Mouse (Mus musculus) intestine, embryonic 15.5 days (tissue): ENCODE results near the gene Il19. TPM values are rescaled to one million over a fixed set of nuclear protein-coding genes. Genes with fewer than 3 reads are reported as not detected.

Source experiments
- ATAC-seq: fragments of 200-750 bp; cut with Nextera tagmentation; 2 replicates; pipeline ENCODE4 v1.8.0; 2017; ENCODE audit warnings: moderate TSS enrichment, moderate library complexity
- H3K27ac ChIP-seq: fragments of 300-500 bp; sonication (generic); 2 replicates; pipeline ENCODE4 v1.5.1; 2015; ENCODE audit warnings: mild to moderate bottlenecking, inconsistent platforms
- H3K27me3 ChIP-seq: fragments of 300-500 bp; sonication (generic); replicated peaks from 2 replicates; pipeline ENCODE4 v1.6.1; 2015; ENCODE audit warnings: inconsistent platforms
- H3K36me3 ChIP-seq: fragments of 300-500 bp; sonication (generic); 2 replicates; pipeline ENCODE4 v1.6.1; 2015; ENCODE audit warnings: inconsistent platforms
- H3K4me1 ChIP-seq: fragments of 300-500 bp; sonication (generic); replicated peaks from 2 replicates; pipeline ENCODE4 v1.6.1; 2015; ENCODE audit warnings: inconsistent platforms
- H3K4me2 ChIP-seq: fragments of 300-500 bp; sonication (generic); replicated peaks from 2 replicates; pipeline ENCODE4 v1.6.1; 2015; ENCODE audit warnings: mild to moderate bottlenecking, inconsistent platforms
- H3K4me3 ChIP-seq: fragments of 300-500 bp; sonication (generic); replicated peaks from 2 replicates; pipeline ENCODE4 v1.5.1; 2015; ENCODE audit warnings: inconsistent platforms
- H3K9ac ChIP-seq: fragments of 300-500 bp; sonication (generic); 2 replicates; pipeline ENCODE4 v1.6.1; 2015; ENCODE audit warnings: inconsistent platforms
- H3K9me3 ChIP-seq: fragments of 300-500 bp; sonication (generic); 2 replicates; pipeline ENCODE4 v1.6.1; 2016; ENCODE audit warnings: inconsistent platforms
- WGBS: fragments of 180-500 bp; shearing (Covaris S2); methylation state at CpG from one replicate; pipeline ENCODE4 v1.1.7; 2015; 5-methylcytosine and 5-hydroxymethylcytosine counted together
- polyA plus RNA-seq: library from polyadenylated mRNA; unstranded; fragments of >200 nt; fragmentation: Nextera tagmentation; extraction: Ambion mirVana; gene quantifications from 2 replicates; pipeline ENCODE4 v1.2.1, GENCODE M21; 2015

Gene Il19
- polyA plus RNA-seq, result 0.20 and 0.33 TPM in 2 replicates

- H3K9me3 ChIP-seq, result no peaks in the 10 kb centered on the region
- 45% methylated on average over 4 of the region's 4 CpGs for WGBS
- H3K36me3 ChIP-seq, result no peaks in the 10 kb centered on the region
- H3K9ac ChIP-seq, result no peak within 1 kb of the TSS
- H3K4me3 ChIP-seq, result no peak within 1 kb of the TSS
- no peaks in the 10 kb centered on the region for H3K4me1 ChIP-seq
- H3K27ac ChIP-seq, result no peak within 1 kb of the TSS
- ATAC-seq, result no peak
- no peak within 1 kb of the TSS for H3K4me2 ChIP-seq
- H3K27me3 ChIP-seq, result no peaks in the 10 kb centered on the region
Observed at GRCm38 (mm10) chr1:130940065-130940687, at the start of gene Il19. TSS of gene Il19 (minus strand) at chr1:130940115.

GRCm38 (mm10) chr1:130989331-130989730 lies 49.4 kb upstream of the Il19 start:
- Histone ChIP-seq H3K4me1 (no peaks in the 10 kb centered on the region), H3K27me3 (no peaks in the 10 kb centered on the region), H3K4me2 (no peak overlapping the region), H3K9ac (no peak overlapping the region), H3K9me3 (no peaks in the 10 kb centered on the region), H3K4me3 (no peak overlapping the region), H3K36me3 (no peaks in the 10 kb centered on the region), H3K27ac (no peak overlapping the region)
- WGBS, result 73% methylated on average over 3 of the region's 3 CpGs
- ATAC-seq, result no peak

- ATAC-seq, result no peak
- Histone ChIP-seq H3K36me3 (no peaks in the 10 kb centered on the region), H3K27ac (no peak overlapping the region), H3K4me2 (no peak overlapping the region), H3K27me3 (no peaks in the 10 kb centered on the region), H3K9ac (no peak overlapping the region), H3K4me1 (no peaks in the 10 kb centered on the region), H3K4me3 (no peak overlapping the region), H3K9me3 (no peaks in the 10 kb centered on the region)
Observed at GRCm38 (mm10) chr1:130987418-130987817, 47.5 kb upstream of the Il19 start.

- ATAC-seq, result no peak
- H3K4me1 ChIP-seq, result no peaks in the 10 kb centered on the region
- no peak overlapping the region for H3K9ac ChIP-seq
- no peak overlapping the region for H3K4me3 ChIP-seq
- H3K27me3 ChIP-seq, result no peaks in the 10 kb centered on the region
- no peak overlapping the region for H3K27ac ChIP-seq
- no peaks in the 10 kb centered on the region for H3K9me3 ChIP-seq
- no peak overlapping the region for H3K4me2 ChIP-seq
- no peaks in the 10 kb centered on the region for H3K36me3 ChIP-seq
- WGBS, result 89% methylated on average over 5 of the region's 5 CpGs
Observed at GRCm38 (mm10) chr1:130987001-130987400, 47.1 kb upstream of the Il19 start.

DNA sequence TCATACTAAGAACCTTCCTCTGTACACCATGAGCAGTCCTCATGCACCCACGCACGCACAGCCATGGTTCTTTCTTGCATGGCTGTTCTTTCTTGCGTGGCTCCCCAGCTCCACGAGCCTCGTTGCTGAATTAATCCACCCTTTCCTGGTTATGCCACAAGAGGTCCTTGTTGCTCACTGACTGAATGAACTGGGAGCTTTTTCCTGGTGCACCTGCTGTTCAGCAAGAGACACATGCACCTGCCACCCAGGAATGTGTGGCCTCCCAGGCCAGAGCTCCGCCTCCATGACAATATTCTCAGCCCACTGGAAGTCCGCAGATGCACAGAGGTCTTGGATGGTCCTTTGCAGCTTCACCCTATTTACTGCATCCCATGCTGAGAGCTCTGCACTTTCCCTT lies 44.5 kb upstream of the Il19 start:
- H3K27ac ChIP-seq, result no peak overlapping the region
- H3K36me3 ChIP-seq, result no peaks in the 10 kb centered on the region
- H3K4me2 ChIP-seq, result no peak overlapping the region
- 54% methylated on average over 7 of the region's 7 CpGs for WGBS
- ATAC-seq, result peak; percentile 63
- H3K9ac ChIP-seq, result no peak overlapping the region
- no peak overlapping the region for H3K4me3 ChIP-seq
- H3K27me3 ChIP-seq, result no peaks in the 10 kb centered on the region
- H3K4me1 ChIP-seq, result no peaks in the 10 kb centered on the region
- H3K9me3 ChIP-seq, result no peaks in the 10 kb centered on the region

- peak; percentile 51; the same call in 1 of the 2 replicates for ATAC-seq
- WGBS, result 56% methylated on average over 1 of the region's 1 CpGs
- Histone ChIP-seq H3K27ac (no peak overlapping the region), H3K9ac (no peak overlapping the region), H3K27me3 (no peaks in the 10 kb centered on the region), H3K36me3 (no peaks in the 10 kb centered on the region), H3K9me3 (no peaks in the 10 kb centered on the region), H3K4me2 (no peak overlapping the region), H3K4me1 (no peaks in the 10 kb centered on the region), H3K4me3 (no peak overlapping the region)
Observed at GRCm38 (mm10) chr1:130979455-130979854, 39.5 kb upstream of the Il19 start.

- no peak overlapping the region for H3K9ac ChIP-seq
- no peaks in the 10 kb centered on the region for H3K27me3 ChIP-seq
- 78% methylated on average over 6 of the region's 6 CpGs for WGBS
- ATAC-seq, result no peak
- H3K9me3 ChIP-seq, result no peaks in the 10 kb centered on the region
- H3K27ac ChIP-seq, result no peak overlapping the region
- H3K4me2 ChIP-seq, result no peak overlapping the region
- H3K4me1 ChIP-seq, result no peaks in the 10 kb centered on the region
- no peak overlapping the region for H3K4me3 ChIP-seq
- no peaks in the 10 kb centered on the region for H3K36me3 ChIP-seq
Observed at GRCm38 (mm10) chr1:130963891-130964290, 24.0 kb upstream of the Il19 start.

- no peak overlapping the region for H3K9ac ChIP-seq
- ATAC-seq, result no peak
- WGBS, result 23% methylated on average over 6 of the region's 6 CpGs
- H3K9me3 ChIP-seq, result no peaks in the 10 kb centered on the region
- H3K27me3 ChIP-seq, result no peaks in the 10 kb centered on the region
- no peak overlapping the region for H3K4me2 ChIP-seq
- H3K27ac ChIP-seq, result no peak overlapping the region
- H3K4me1 ChIP-seq, result no peaks in the 10 kb centered on the region
- H3K36me3 ChIP-seq, result no peaks in the 10 kb centered on the region
- no peak overlapping the region for H3K4me3 ChIP-seq
Observed at GRCm38 (mm10) chr1:130946920-130947319, 7.0 kb upstream of the Il19 start.

- Histone ChIP-seq H3K9ac (no peak overlapping the region), H3K36me3 (no peaks in the 10 kb centered on the region), H3K4me3 (no peak overlapping the region), H3K4me1 (no peaks in the 10 kb centered on the region), H3K27me3 (no peaks in the 10 kb centered on the region), H3K4me2 (no peak overlapping the region), H3K9me3 (no peaks in the 10 kb centered on the region), H3K27ac (no peak overlapping the region)
- WGBS, result 29% methylated on average over 3 of the region's 3 CpGs
- 0 out of 2 replicates have a peak, but pooled peaks have one; percentile 12 for ATAC-seq
Observed at GRCm38 (mm10) chr1:130941801-130942200, 1.9 kb upstream of the Il19 start.

DNA sequence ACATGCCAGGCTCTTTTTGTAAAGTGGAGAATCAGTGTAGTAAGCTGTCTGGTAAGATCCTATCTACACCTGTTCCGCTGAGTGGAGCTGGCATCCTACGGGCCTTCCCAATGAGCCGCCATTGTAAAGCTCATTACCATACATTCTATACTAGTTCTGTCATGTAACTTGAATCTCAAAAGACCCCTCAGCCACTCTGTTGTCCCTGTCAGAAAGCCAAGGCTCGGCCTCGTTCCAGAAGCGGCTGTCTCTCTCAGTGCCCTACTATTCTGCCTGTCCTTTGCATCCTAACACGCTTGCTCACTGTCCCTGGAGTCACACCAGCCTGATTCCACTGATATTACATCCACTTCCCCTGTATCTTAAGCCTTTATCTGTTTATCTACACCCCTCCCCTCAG lies 1.7 kb downstream of the Il19 start:
- no peaks in the 10 kb centered on the region for H3K27me3 ChIP-seq
- WGBS, result 93% methylated on average over 7 of the region's 7 CpGs
- no peaks in the 10 kb centered on the region for H3K9me3 ChIP-seq
- H3K4me2 ChIP-seq, result no peak overlapping the region
- H3K4me3 ChIP-seq, result no peak overlapping the region
- no peaks in the 10 kb centered on the region for H3K36me3 ChIP-seq
- H3K9ac ChIP-seq, result no peak overlapping the region
- H3K27ac ChIP-seq, result no peak overlapping the region
- no peak for ATAC-seq
- no peaks in the 10 kb centered on the region for H3K4me1 ChIP-seq

DNA sequence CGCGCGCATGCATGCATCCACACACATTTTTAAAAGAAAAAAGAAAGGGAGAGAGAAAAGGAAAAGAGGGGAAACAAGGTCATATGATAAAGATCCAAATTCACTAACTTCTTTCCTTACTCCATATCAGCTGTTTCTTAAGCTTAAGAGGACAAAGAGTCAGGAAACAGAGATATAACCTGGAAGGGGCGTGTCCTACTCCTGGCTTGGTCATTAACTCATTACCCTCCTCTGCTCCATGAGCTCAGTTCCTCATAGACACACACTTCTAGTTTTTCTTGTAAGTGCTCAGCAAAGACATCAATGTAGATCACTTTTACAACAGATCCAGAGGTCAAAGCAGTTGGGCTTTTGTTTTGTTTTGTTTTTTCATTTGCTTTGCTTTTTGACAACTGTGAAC lies 2.7 kb downstream of the Il19 start:
- Histone ChIP-seq H3K36me3 (no peaks in the 10 kb centered on the region), H3K9me3 (no peaks in the 10 kb centered on the region), H3K9ac (no peak overlapping the region), H3K27ac (no peak overlapping the region), H3K4me2 (no peak overlapping the region), H3K4me3 (no peak overlapping the region), H3K4me1 (no peaks in the 10 kb centered on the region), H3K27me3 (no peaks in the 10 kb centered on the region)
- 78% methylated on average over 4 of the region's 4 CpGs for WGBS
- ATAC-seq, result peak; percentile 62; the same call in 1 of the 2 replicates

DNA sequence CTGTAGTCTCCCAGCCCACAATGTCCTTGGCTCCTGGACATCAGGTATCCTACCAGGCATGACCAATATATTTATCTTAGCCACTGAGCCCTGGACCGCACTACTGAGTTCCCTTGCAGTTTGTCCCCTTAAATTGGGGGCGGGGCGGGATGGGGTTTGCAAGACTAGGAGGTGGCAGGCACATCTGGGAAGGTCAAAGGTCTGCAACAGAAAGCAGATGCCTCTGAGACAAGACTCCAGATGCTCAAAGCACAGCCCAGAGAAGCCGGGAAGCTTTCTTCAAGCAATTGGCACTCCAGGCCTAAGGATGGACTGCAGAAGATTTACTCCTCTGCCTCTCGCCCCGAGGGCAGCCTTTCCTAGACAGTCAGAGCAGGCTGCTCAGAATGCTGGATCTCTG lies 3.6 kb downstream of the Il19 start:
- Histone ChIP-seq H3K9me3 (no peaks in the 10 kb centered on the region), H3K27ac (no peak overlapping the region), H3K4me3 (no peak overlapping the region), H3K27me3 (no peaks in the 10 kb centered on the region), H3K36me3 (no peaks in the 10 kb centered on the region), H3K9ac (no peak overlapping the region), H3K4me1 (no peaks in the 10 kb centered on the region), H3K4me2 (no peak overlapping the region)
- 41% methylated on average over 6 of the region's 6 CpGs for WGBS
- ATAC-seq, result no peak

DNA sequence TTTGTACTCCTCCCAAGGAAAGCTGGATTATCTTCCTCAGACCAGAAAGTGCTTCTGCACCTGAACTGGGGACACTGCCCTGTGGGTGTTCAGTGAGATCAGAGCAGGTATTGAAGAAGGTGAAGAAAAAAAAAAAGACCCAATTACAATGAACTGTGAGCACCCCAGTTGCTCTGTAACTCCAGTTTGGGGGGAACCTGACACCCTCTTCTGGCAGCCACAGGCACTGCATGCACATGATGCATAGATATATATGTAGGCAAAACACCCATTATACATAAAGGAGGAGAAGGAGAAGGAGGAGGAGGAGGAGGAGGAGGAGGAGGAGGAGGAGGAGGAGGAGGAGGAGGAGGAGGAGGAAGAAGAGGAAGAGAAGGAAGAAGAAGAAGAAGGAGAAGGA lies 13.4 kb downstream of the Il19 start:
- Histone ChIP-seq H3K4me1 (no peaks in the 10 kb centered on the region), H3K27me3 (no peaks in the 10 kb centered on the region), H3K4me3 (no peak overlapping the region), H3K27ac (no peak overlapping the region), H3K9ac (no peak overlapping the region), H3K36me3 (no peaks in the 10 kb centered on the region), H3K9me3 (no peaks in the 10 kb centered on the region), H3K4me2 (no peak overlapping the region)
- no peak for ATAC-seq
